Mouse (Mus musculus): ENCODE results near the gene Echdc3.

Gene Echdc3

GRCm38 (mm10) chr2:6212724-6213511 is at the start of gene Echdc3:
Gene Echdc3, minus strand, starts transcription at chr2:6213033.
- peak; percentile 65 for DNase-seq (ENCODE audit: low read depth, low spot score)

- DNase-seq (ENCODE audit: low read depth, low spot score), result no peak
Measured at GRCm38 (mm10) chr2:6261718-6262117, 48.9 kb upstream of the Echdc3 start.

- DNase-seq (ENCODE audit: low read depth, low spot score), result no peak
Measured at GRCm38 (mm10) chr2:6261201-6261672, 48.4 kb upstream of the Echdc3 start.

GRCm38 (mm10) chr2:6260661-6261060 is 47.8 kb upstream of the Echdc3 start:
- no peak for DNase-seq (ENCODE audit: low read depth, low spot score)

GRCm38 (mm10) chr2:6259182-6259581 is 46.3 kb upstream of the Echdc3 start:
- no peak for DNase-seq (ENCODE audit: low read depth, low spot score)

- no peak for DNase-seq (ENCODE audit: low read depth, low spot score)
Measured at GRCm38 (mm10) chr2:6258026-6258425, 45.2 kb upstream of the Echdc3 start.

- DNase-seq (ENCODE audit: low read depth, low spot score), result no peak
Measured at GRCm38 (mm10) chr2:6257146-6257545, 44.3 kb upstream of the Echdc3 start.

GRCm38 (mm10) chr2:6255989-6256841 is 43.4 kb upstream of the Echdc3 start:
- no peak for DNase-seq (ENCODE audit: low read depth, low spot score)

- DNase-seq (ENCODE audit: low read depth, low spot score), result no peak
Measured at GRCm38 (mm10) chr2:6255402-6255988, 42.7 kb upstream of the Echdc3 start.

- no peak for DNase-seq (ENCODE audit: low read depth, low spot score)
Measured at GRCm38 (mm10) chr2:6252491-6252890, 39.7 kb upstream of the Echdc3 start.

- DNase-seq (ENCODE audit: low read depth, low spot score), result no peak
Measured at GRCm38 (mm10) chr2:6251076-6251496, 38.3 kb upstream of the Echdc3 start.

GRCm38 (mm10) chr2:6241446-6241845 is 28.6 kb upstream of the Echdc3 start:
- DNase-seq (ENCODE audit: low read depth, low spot score), result no peak

- no peak for DNase-seq (ENCODE audit: low read depth, low spot score)
Measured at GRCm38 (mm10) chr2:6240072-6240471, 27.2 kb upstream of the Echdc3 start.

- DNase-seq (ENCODE audit: low read depth, low spot score), result no peak
Measured at GRCm38 (mm10) chr2:6239333-6239732, 26.5 kb upstream of the Echdc3 start.

GRCm38 (mm10) chr2:6238679-6239078 is 25.8 kb upstream of the Echdc3 start:
- DNase-seq (ENCODE audit: low read depth, low spot score), result no peak

- no peak for DNase-seq (ENCODE audit: low read depth, low spot score)
Measured at GRCm38 (mm10) chr2:6238244-6238643, 25.4 kb upstream of the Echdc3 start.

- DNase-seq (ENCODE audit: low read depth, low spot score), result no peak
Measured at GRCm38 (mm10) chr2:6233353-6233752, 20.5 kb upstream of the Echdc3 start.

GRCm38 (mm10) chr2:6232755-6233154 is 19.9 kb upstream of the Echdc3 start:
- no peak for DNase-seq (ENCODE audit: low read depth, low spot score)

- DNase-seq (ENCODE audit: low read depth, low spot score), result no peak
Measured at GRCm38 (mm10) chr2:6230865-6231264, 18.0 kb upstream of the Echdc3 start.

GRCm38 (mm10) chr2:6229597-6230290 is 16.9 kb upstream of the Echdc3 start:
- DNase-seq (ENCODE audit: low read depth, low spot score), result no peak

- DNase-seq (ENCODE audit: low read depth, low spot score), result no peak
Measured at GRCm38 (mm10) chr2:6227059-6227445, 14.2 kb upstream of the Echdc3 start.
